Mouse (Mus musculus): Measurements from ENCODE around the gene Kcnk18.

The Kcnk18 gene

GRCm38 (mm10) chr19:59228376-59228775 is 9.4 kb downstream of the Kcnk18 start:
- no peak for DNase-seq (ENCODE audit: low spot score)

GRCm38 (mm10) chr19:59232786-59233185 is 13.8 kb downstream of the Kcnk18 start:
- no peak for DNase-seq (ENCODE audit: low spot score)

GRCm38 (mm10) chr19:59235001-59235400 is 16.0 kb downstream of the Kcnk18 start:
- no peak for DNase-seq (ENCODE audit: low spot score)

GRCm38 (mm10) chr19:59236046-59236445 is 17.0 kb downstream of the Kcnk18 start:
- DNase-seq (ENCODE audit: low spot score): no peak

- no peak for DNase-seq (ENCODE audit: low spot score)
Observed at GRCm38 (mm10) chr19:59238630-59239029, 19.6 kb downstream of the Kcnk18 start.

GRCm38 (mm10) chr19:59239124-59239817 is 20.3 kb downstream of the Kcnk18 start:
- DNase-seq (ENCODE audit: low spot score): peak; percentile 88

GRCm38 (mm10) chr19:59241987-59242386 is 23.0 kb downstream of the Kcnk18 start:
- DNase-seq (ENCODE audit: low spot score): no peak

GRCm38 (mm10) chr19:59243057-59243456 is 24.0 kb downstream of the Kcnk18 start:
- DNase-seq (ENCODE audit: low spot score): no peak

GRCm38 (mm10) chr19:59248144-59248543 is 29.1 kb downstream of the Kcnk18 start:
- no peak for DNase-seq (ENCODE audit: low spot score)

- peak; percentile 37 for DNase-seq (ENCODE audit: low spot score)
Observed at GRCm38 (mm10) chr19:59248553-59249286, 29.7 kb downstream of the Kcnk18 start.

- no peak for DNase-seq (ENCODE audit: low spot score)
Observed at GRCm38 (mm10) chr19:59252651-59253050, 33.6 kb downstream of the Kcnk18 start.

GRCm38 (mm10) chr19:59259633-59260032 is 40.6 kb downstream of the Kcnk18 start:
- DNase-seq (ENCODE audit: low spot score): no peak

GRCm38 (mm10) chr19:59260718-59261442 is 41.9 kb downstream of the Kcnk18 start, which contains the start of gene Slc18a2:
Slc18a2 (plus strand) TSS chr19:59260896.
- DNase-seq (ENCODE audit: low spot score): peak; percentile 77

GRCm38 (mm10) chr19:59261604-59262003 is 42.6 kb downstream of the Kcnk18 start:
- no peak for DNase-seq (ENCODE audit: low spot score)

GRCm38 (mm10) chr19:59263171-59263570 is 44.2 kb downstream of the Kcnk18 start:
- no peak for DNase-seq (ENCODE audit: low spot score)

GRCm38 (mm10) chr19:59264838-59265532 is 46.0 kb downstream of the Kcnk18 start:
- no peak for DNase-seq (ENCODE audit: low spot score)

- no peak for DNase-seq (ENCODE audit: low spot score)
Observed at GRCm38 (mm10) chr19:59265907-59266306, 46.9 kb downstream of the Kcnk18 start.

GRCm38 (mm10) chr19:59267417-59267963 is 48.5 kb downstream of the Kcnk18 start:
- DNase-seq (ENCODE audit: low spot score): peak; percentile 74

- no peak for DNase-seq (ENCODE audit: low spot score)
Observed at GRCm38 (mm10) chr19:59273190-59273589, 54.2 kb downstream of the Kcnk18 start.

- DNase-seq (ENCODE audit: low spot score): no peak
Observed at GRCm38 (mm10) chr19:59276354-59276753, 57.3 kb downstream of the Kcnk18 start.

- no peak for DNase-seq (ENCODE audit: low spot score)
Observed at GRCm38 (mm10) chr19:59280841-59281240, 61.8 kb downstream of the Kcnk18 start.

- DNase-seq (ENCODE audit: low spot score): no peak
Observed at GRCm38 (mm10) chr19:59282001-59282400, 63.0 kb downstream of the Kcnk18 start.

All from embryo, embryonic 10.5 days (tissue).